Mouse (Mus musculus): ENCODE measurements at regions not wholly inside any gene's neighbourhood (a gene's known extent, or its start where the extent isn't known, plus 50 kb on each side); places are given as distances from the start of the nearest gene placed in this dataset.
A peak's percentile ranks its signal among the peaks of the same experiment; 100 is the strongest.

GRCm38 (mm10) chr3:139887265-139887664, 681.8 kb downstream of the Stpg2 start:
- no peak for DNase-seq (ENCODE audit: inconsistent ontology term)

- DNase-seq (ENCODE audit: inconsistent ontology term): no peak
Measured at GRCm38 (mm10) chr3:139888537-139888936, 683.0 kb downstream of the Stpg2 start.

DNA sequence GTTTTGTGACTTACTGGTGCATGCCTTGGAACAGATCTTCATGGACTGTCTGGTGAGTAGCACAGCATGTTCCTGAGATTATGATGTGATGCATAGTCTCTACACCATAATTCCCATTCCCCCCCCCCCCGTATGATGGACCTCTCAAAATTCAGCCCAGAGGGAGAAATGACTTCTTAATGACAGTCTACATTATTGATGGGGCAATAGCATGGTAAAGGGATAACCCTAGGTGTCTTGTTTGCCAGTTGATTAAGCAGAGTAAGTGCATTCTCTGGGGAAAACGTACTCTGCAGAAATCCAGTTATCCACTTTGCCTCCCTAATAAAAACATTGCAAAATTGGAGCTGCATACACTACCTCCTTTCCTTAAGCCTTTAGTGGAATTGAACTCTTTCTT, 684.7 kb downstream of the Stpg2 start:
- no peak for DNase-seq (ENCODE audit: inconsistent ontology term)

- no peak for DNase-seq (ENCODE audit: inconsistent ontology term)
Measured at GRCm38 (mm10) chr3:139897894-139898293, 692.4 kb downstream of the Stpg2 start.

DNA sequence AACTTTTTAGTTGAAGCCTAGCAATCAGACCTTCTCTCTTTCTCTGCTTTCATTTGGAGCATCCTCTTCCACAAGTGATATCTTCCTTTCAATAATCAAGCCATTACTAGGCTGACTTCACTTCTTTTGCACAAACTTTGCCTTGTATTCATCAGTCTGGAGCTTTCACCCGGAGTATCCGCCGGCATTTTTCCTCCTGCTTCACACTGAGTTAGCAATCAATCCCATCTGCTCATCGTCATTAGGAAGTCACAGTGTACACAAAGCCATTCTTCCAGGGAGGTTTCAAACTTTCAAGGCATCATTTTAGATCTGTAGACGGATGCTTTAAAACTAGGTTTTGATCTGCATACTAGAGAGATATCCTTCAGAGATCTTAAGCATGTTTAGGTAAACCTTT, 693.7 kb downstream of the Stpg2 start:
- no peak for DNase-seq (ENCODE audit: inconsistent ontology term)

GRCm38 (mm10) chr3:139913639-139914330, 708.3 kb downstream of the Stpg2 start:
- DNase-seq (ENCODE audit: inconsistent ontology term): peak; percentile 76

- DNase-seq (ENCODE audit: inconsistent ontology term): no peak
Measured at GRCm38 (mm10) chr3:139922267-139922666, 716.8 kb downstream of the Stpg2 start.

- DNase-seq (ENCODE audit: inconsistent ontology term): peak; percentile 77
Measured at GRCm38 (mm10) chr3:139933039-139933438, 727.5 kb downstream of the Stpg2 start.

DNA sequence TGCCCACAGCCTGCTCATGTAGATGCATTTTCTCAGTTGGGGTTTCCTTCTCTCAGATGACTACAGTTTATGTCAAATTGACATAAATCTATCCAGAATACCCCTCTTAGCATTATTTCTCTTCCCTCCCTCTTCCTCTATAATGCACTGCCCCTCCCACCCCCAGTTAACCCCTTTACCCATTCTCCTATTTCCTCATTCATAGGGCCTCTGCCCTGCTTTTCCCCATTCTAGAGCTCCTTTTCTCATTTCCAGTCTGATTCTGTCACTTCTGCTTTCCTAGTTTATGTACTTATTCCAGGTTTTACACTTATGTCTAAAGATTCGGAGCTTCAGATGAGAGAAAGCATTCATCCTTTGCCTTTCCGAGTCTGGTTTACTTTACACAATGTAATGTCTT, 740.7 kb downstream of the Stpg2 start:
- no peak for DNase-seq (ENCODE audit: inconsistent ontology term)

DNA sequence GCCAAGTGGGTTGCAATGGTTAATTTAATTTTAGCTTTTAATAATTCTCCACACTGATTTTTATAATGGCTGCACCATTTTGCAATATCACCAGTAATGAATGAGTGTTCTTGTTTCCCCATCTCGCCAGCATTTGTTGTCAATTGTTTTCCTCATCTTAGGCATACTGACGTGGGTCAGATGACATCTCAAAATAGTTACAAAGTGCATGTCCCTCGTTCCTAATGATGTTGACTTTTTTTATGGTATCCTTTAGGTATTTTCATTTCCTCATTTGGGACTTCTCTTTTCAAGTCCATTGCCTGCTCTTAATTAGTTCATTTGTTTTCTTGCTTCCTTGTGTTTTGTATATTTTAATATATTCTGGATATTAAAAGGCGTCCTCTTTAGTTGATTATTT, 741.8 kb downstream of the Stpg2 start:
- DNase-seq (ENCODE audit: inconsistent ontology term): no peak

DNA sequence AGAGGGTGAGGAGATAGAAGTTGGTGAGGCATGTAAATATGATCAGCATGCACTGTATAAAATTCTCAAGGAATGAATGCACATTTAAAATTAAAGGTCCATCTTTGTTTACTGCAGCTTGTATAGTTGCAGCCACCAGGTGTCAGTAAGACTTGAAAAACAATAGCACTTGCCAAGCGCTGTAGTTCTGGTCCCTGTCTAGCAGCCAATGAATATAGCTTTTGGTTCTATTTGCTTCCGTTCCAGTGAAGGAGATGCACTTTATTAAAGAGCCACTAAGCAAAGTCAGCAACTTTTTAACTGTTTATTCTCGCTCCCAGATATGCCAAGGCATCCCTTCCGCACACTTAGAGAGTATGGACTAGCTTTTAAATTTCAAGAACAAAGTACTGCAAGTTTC, 743.6 kb downstream of the Stpg2 start:
- DNase-seq (ENCODE audit: inconsistent ontology term): no peak

DNA sequence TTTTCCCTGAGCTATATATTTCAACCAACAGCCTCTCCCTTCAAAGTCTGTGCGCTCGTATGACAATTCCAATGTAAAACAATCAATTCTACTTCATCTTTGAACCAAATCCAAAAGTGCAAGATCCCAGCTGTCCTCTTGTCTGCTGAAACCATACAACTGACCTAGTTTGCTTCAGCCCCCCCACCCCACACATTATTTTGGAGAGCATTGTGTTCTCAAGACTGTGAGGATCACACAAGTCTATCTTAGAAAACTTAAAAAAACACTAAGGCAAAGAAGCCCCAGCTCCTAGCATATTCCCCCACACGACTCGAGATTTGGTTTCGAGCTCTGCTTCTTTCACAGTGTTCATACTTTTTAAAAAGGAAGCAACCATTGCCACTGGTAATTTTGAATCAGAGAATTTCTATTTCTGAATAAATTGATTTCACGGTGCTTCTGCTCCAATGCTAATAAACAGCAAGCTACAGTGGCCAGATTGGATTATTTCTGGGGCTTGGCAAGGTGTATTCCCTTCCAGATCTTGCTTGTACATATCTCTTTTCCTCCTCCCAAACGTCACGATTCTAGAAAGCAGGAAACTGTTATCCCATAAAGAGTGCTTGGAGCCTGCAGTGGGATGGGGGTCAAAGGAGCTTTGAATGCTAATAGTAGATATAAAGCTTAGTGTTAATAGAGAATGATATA, 744.7 kb downstream of the Stpg2 start:
- DNase-seq (ENCODE audit: inconsistent ontology term): no peak

- no peak for DNase-seq (ENCODE audit: inconsistent ontology term)
Measured at GRCm38 (mm10) chr3:139951516-139951915, 746.0 kb downstream of the Stpg2 start.

GRCm38 (mm10) chr3:139978172-139978571, 772.7 kb downstream of the Stpg2 start:
- DNase-seq (ENCODE audit: inconsistent ontology term): no peak

GRCm38 (mm10) chr3:139985830-139986481, 780.5 kb downstream of the Stpg2 start:
- DNase-seq (ENCODE audit: inconsistent ontology term): no peak

DNA sequence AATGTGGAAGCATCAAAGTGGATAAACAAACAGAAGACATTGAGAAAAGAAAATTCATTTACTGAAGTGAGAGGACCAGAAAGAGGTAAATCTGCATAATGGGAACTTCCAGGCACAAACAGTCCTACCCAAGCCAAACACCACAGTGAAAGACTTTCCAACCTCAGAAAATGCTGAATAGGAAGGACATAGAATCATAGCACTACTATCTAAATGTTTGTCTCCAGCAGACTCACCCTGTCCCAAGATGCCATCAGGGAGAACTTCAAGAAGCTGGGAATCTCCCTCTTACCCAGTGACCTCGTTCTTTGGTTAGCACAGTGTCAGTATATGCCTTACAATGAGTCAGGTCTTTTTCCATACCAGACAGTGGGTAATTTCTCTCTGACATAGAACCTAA, 783.4 kb downstream of the Stpg2 start:
- DNase-seq (ENCODE audit: inconsistent ontology term): no peak

DNA sequence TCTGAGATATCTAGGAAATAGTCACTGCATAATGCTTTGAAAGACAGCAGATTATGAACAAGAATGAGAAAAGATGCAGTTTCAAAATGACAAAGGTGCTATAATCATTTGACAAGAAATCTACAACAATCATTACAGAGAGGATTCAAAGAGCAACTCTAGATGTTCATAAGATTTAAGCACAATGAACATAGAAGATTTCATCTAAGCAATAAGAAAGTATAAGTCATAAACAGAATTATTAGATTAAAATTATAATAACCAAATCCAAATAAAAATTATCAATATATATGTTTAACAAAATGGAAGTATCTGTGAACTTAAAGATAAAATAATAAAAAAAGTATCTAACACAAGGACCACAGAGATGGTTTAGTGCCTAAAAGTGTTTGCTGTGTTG, 783.9 kb downstream of the Stpg2 start:
- no peak for DNase-seq (ENCODE audit: inconsistent ontology term)

DNA sequence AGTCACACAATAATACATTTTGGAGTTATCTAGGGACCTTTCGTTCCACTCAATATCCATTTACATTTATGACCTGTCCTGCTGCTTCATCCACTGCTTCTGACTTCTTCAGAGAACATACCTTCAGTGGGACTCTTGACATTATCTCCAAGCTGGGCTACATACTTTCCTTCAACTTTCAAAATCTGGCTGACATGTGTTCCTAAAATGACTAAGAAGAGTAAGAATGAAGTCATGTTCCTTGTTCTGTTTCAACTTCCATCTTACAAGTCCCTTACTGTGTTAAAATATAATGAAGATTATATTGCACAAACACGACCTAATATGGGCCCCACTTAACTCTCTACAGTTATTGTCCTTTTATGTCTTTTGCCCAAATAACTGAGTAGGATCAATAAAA, 807.0 kb downstream of the Stpg2 start:
- no peak for DNase-seq (ENCODE audit: inconsistent ontology term)

DNA sequence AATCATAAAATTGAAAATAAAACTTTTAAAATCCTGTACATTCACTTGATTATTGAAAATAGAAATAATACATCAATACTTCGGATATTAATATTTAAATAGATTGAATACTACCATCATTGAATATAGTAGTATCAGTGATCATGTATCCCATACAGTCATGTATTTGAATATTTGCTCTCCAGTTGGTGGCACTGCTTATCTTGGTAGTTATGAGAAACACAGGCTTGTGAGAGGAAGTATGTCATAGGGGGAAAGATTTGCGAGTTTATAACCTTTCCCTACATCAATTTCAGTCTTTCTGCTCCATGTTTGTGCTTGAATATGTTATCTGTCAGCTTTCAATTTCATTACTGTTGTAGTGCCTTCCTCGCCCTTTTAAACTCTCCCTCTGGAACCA, 828.6 kb downstream of the Stpg2 start:
- no peak for DNase-seq (ENCODE audit: inconsistent ontology term)

DNA sequence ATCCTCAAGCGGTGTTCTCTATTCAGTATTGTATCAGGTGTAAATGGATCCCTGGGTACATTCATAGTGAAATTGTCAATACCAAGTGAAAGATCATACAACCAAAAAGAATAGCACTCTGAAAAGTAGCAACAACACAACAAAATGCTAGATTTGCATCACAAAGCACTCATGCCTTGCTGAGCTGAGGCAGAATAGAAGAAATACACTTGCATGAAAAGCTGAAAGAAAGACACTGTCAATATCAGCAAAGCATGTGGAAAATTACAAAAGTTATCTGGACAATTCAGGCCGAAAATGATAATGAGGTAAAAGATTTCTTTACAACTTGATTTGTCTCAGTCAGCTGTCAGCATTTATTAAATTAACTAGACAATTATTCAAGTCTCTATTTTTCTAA, 829.6 kb downstream of the Stpg2 start:
- no peak for DNase-seq (ENCODE audit: inconsistent ontology term)

GRCm38 (mm10) chr3:140044898-140045297, 839.4 kb downstream of the Stpg2 start:
- peak; percentile 22 for DNase-seq (ENCODE audit: inconsistent ontology term)

- no peak for DNase-seq (ENCODE audit: inconsistent ontology term)
Measured at GRCm38 (mm10) chr3:140054634-140055033, 849.1 kb downstream of the Stpg2 start.
